Mouse (Mus musculus) cortical plate, adult 2 months (tissue): ENCODE data around the gene Mtap. TPM values are rescaled to one million over a fixed set of nuclear protein-coding genes. Genes with fewer than 3 reads are reported as not detected.

ENCODE experiments used
- H3K27ac ChIP-seq: fragments of 200-500 bp; 2 replicates; pipeline ENCODE4 v1.5.1; 2012; ENCODE audit warnings: low read length, control low read depth, inconsistent platforms; ENCODE audit not compliant: insufficient read depth
- H3K4me1 ChIP-seq: fragments of 200-500 bp; 2 replicates; pipeline ENCODE4 v1.6.1; 2011; ENCODE audit warnings: low read length; ENCODE audit not compliant: control insufficient read depth, insufficient read depth
- H3K4me3 ChIP-seq: fragments of 200-500 bp; 2 replicates; pipeline ENCODE4 v1.5.1; 2011; ENCODE audit warnings: mild to moderate bottlenecking, low read length, control low read depth; ENCODE audit not compliant: insufficient read depth
- CTCF ChIP-seq: fragments of 200-500 bp; IDR thresholded peaks from 2 replicates; pipeline ENCODE4 v1.5.1; 2011; ENCODE audit warnings: mild to moderate bottlenecking, control low read depth, low read length; ENCODE audit not compliant: insufficient read depth; ENCODE audit errors: extremely low read depth
- POLR2A ChIP-seq: fragments of 200-500 bp; IDR thresholded peaks from 2 replicates; pipeline ENCODE4 v1.6.1; 2011; ENCODE audit warnings: mild to moderate bottlenecking, low read length, control low read depth; ENCODE audit not compliant: insufficient read depth; ENCODE audit errors: extremely low read depth
- polyA plus RNA-seq: library from polyadenylated mRNA; depleted of rRNA; stranded (reverse); fragments of >200 nt; gene quantifications from 2 replicates; pipeline ENCODE4 v1.2.3, GENCODE M21; 2012; rRNA removed

The Mtap gene
- polyA plus RNA-seq, 1 experiment = 6.5 TPM

- no peak overlapping the region for H3K4me3 ChIP-seq
- no peak for TF ChIP-seq POLR2A
- no peak for TF ChIP-seq CTCF
- H3K27ac ChIP-seq = no peak overlapping the region
- H3K4me1 ChIP-seq = no peaks in the 10 kb centered on the region
Measured at GRCm38 (mm10) chr4:89195481-89195880, 58.6 kb downstream of the Mtap start.

- Histone ChIP-seq H3K4me1 (no peaks in the 10 kb centered on the region), H3K4me3 (no peak overlapping the region), H3K27ac (no peak overlapping the region)
- TF ChIP-seq POLR2A = no peak
- TF ChIP-seq CTCF = no peak
Measured at GRCm38 (mm10) chr4:89197128-89197527, 60.2 kb downstream of the Mtap start.

- no peak for TF ChIP-seq CTCF
- no peak for TF ChIP-seq POLR2A
- Histone ChIP-seq H3K27ac (no peak overlapping the region), H3K4me1 (no peaks in the 10 kb centered on the region), H3K4me3 (no peak overlapping the region)
Measured at GRCm38 (mm10) chr4:89200806-89201205, 63.9 kb downstream of the Mtap start.

- Histone ChIP-seq H3K4me3 (no peak overlapping the region), H3K27ac (no peak overlapping the region), H3K4me1 (no peaks in the 10 kb centered on the region)
- no peak for TF ChIP-seq POLR2A
- TF ChIP-seq CTCF = no peak
Measured at GRCm38 (mm10) chr4:89209310-89209709, 72.4 kb downstream of the Mtap start.

- TF ChIP-seq CTCF = no peak
- no peak for TF ChIP-seq POLR2A
- no peaks in the 10 kb centered on the region for H3K4me1 ChIP-seq
- no peak overlapping the region for H3K4me3 ChIP-seq
- no peak overlapping the region for H3K27ac ChIP-seq
Measured at GRCm38 (mm10) chr4:89210314-89210713, 73.4 kb downstream of the Mtap start.

GRCm38 (mm10) chr4:89212178-89212577, 75.3 kb downstream of the Mtap start:
- no peak for TF ChIP-seq POLR2A
- no peak for TF ChIP-seq CTCF
- Histone ChIP-seq H3K4me3 (no peak overlapping the region), H3K27ac (no peak overlapping the region), H3K4me1 (no peaks in the 10 kb centered on the region)

Other genes with a start within 250 kb of the Mtap start
- gene Cdkn2a, start 157.5 kb downstream of the Mtap start, polyA plus RNA-seq = 0.17 and 0.40 TPM in 2 replicates
- gene Cdkn2b, start 173.9 kb downstream of the Mtap start, polyA plus RNA-seq = 1.2 and 1.6 TPM in 2 replicates